Mouse (Mus musculus): ENCODE measurements at regions not wholly inside any gene's neighbourhood (a gene's known extent, or its start where the extent isn't known, plus 50 kb on each side); places are given as distances from the start of the nearest gene placed in this dataset.

- H3K27me3 ChIP-seq (ENCODE audit: control insufficient read depth, insufficient read depth, low read length) = no peaks in the 10 kb centered on the region
- H3K4me2 ChIP-seq (ENCODE audit: low read depth) = no peak overlapping the region
- no peak for TF ChIP-seq CTCF (IDR thresholded peaks at IDR 0.05; ENCODE audit: low read depth)
- no peak for TF ChIP-seq EP300 (IDR thresholded peaks at IDR 0.05; ENCODE audit: low read depth)
- DNase-seq (ENCODE audit: low read depth in 3 of 3, low spot score in 3 of 3) = no peak
- no peak for ATAC-seq (ENCODE audit: insufficient read depth)
- H3K9me3 ChIP-seq (ENCODE audit: control insufficient read depth, low read length) = no peaks in the 10 kb centered on the region
- no peak overlapping the region for H3K9ac ChIP-seq (replicated peaks)
- no peaks in the 10 kb centered on the region for H3K36me3 ChIP-seq (replicated peaks; ENCODE audit: control insufficient read depth, insufficient read depth, low read depth)
- H3K4me3 ChIP-seq (ENCODE audit: insufficient read depth in 1 of 2, low read depth in 2 of 2, low read length in 2 of 2) = no peak overlapping the region
- H3K4me1 ChIP-seq (replicated peaks; ENCODE audit: control insufficient read depth in 2 of 2, insufficient read depth in 2 of 2, low read length in 1 of 2) = no peaks in the 10 kb centered on the region
- no peak overlapping the region for H3K27ac ChIP-seq
- WGBS (ENCODE audit: insufficient replicate concordance) = 51% methylated on average over 4 of the region's 4 CpGs
Measured at GRCm38 (mm10) chr6:31201375-31201972, 197.1 kb upstream of the Mkln1 start.

- H3K36me3 ChIP-seq (replicated peaks; ENCODE audit: control insufficient read depth, insufficient read depth, low read depth) = no peaks in the 10 kb centered on the region
- no peak for DNase-seq (ENCODE audit: low read depth in 3 of 3, low spot score in 3 of 3)
- H3K9me3 ChIP-seq (ENCODE audit: control insufficient read depth, low read length) = no peaks in the 10 kb centered on the region
- H3K4me1 ChIP-seq (replicated peaks; ENCODE audit: control insufficient read depth in 2 of 2, insufficient read depth in 2 of 2, low read length in 1 of 2) = no peaks in the 10 kb centered on the region
- no peak overlapping the region for H3K4me2 ChIP-seq (ENCODE audit: low read depth)
- no peak overlapping the region for H3K4me3 ChIP-seq (ENCODE audit: insufficient read depth in 1 of 2, low read depth in 2 of 2, low read length in 2 of 2)
- ATAC-seq (ENCODE audit: insufficient read depth) = no peak
- no peak for TF ChIP-seq EP300 (IDR thresholded peaks at IDR 0.05; ENCODE audit: low read depth)
- TF ChIP-seq CTCF (IDR thresholded peaks at IDR 0.05; ENCODE audit: low read depth) = no peak
- no peak overlapping the region for H3K27ac ChIP-seq
- H3K27me3 ChIP-seq (ENCODE audit: control insufficient read depth, insufficient read depth, low read length) = no peaks in the 10 kb centered on the region
- no peak overlapping the region for H3K9ac ChIP-seq (replicated peaks)
Measured at GRCm38 (mm10) chr6:31202594-31202993, 195.9 kb upstream of the Mkln1 start.

DNA sequence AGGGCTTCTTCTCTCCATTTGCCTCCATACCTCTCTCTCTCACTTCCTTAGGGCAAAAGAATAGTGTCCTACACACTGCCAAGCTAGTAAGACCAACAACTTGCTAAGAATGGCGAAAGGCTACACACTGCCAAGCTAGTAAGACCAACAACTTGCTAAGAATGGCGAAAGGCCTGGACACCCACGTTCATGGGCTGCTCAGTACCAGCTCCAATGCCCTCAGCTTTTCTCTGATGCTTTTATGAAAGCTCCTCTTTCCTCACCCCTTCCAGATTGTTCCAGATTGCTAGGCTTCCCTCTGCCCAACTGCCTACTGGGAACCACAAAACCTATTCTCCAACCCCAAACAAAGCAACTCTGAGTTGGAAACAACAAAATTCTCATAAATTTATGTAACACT lies 194.1 kb upstream of the Mkln1 start:
- Histone ChIP-seq H3K27me3 (ENCODE audit: control insufficient read depth, insufficient read depth, low read length) (no peaks in the 10 kb centered on the region), H3K36me3 (replicated peaks; ENCODE audit: control insufficient read depth, insufficient read depth, low read depth) (no peaks in the 10 kb centered on the region), H3K27ac (no peak overlapping the region), H3K4me1 (replicated peaks; ENCODE audit: control insufficient read depth in 2 of 2, insufficient read depth in 2 of 2, low read length in 1 of 2) (no peaks in the 10 kb centered on the region), H3K9ac (replicated peaks) (no peak overlapping the region), H3K9me3 (ENCODE audit: control insufficient read depth, low read length) (no peaks in the 10 kb centered on the region), H3K4me2 (ENCODE audit: low read depth) (no peak overlapping the region), H3K4me3 (ENCODE audit: insufficient read depth in 1 of 2, low read depth in 2 of 2, low read length in 2 of 2) (no peak overlapping the region)
- TF ChIP-seq EP300 (IDR thresholded peaks at IDR 0.05; ENCODE audit: low read depth) = no peak
- TF ChIP-seq CTCF (IDR thresholded peaks at IDR 0.05; ENCODE audit: low read depth) = no peak
- WGBS (ENCODE audit: insufficient replicate concordance) = 73% methylated on average over 3 of the region's 3 CpGs
- ATAC-seq (ENCODE audit: insufficient read depth) = no peak
- DNase-seq (ENCODE audit: low read depth in 3 of 3, low spot score in 3 of 3) = no peak

- no peak for ATAC-seq (ENCODE audit: insufficient read depth)
- Histone ChIP-seq H3K4me3 (ENCODE audit: insufficient read depth in 1 of 2, low read depth in 2 of 2, low read length in 2 of 2) (no peak overlapping the region), H3K9me3 (ENCODE audit: control insufficient read depth, low read length) (no peaks in the 10 kb centered on the region), H3K9ac (replicated peaks) (no peak overlapping the region), H3K36me3 (replicated peaks; ENCODE audit: control insufficient read depth, insufficient read depth, low read depth) (no peaks in the 10 kb centered on the region), H3K4me1 (replicated peaks; ENCODE audit: control insufficient read depth in 2 of 2, insufficient read depth in 2 of 2, low read length in 1 of 2) (no peaks in the 10 kb centered on the region), H3K4me2 (ENCODE audit: low read depth) (no peak overlapping the region), H3K27me3 (ENCODE audit: control insufficient read depth, insufficient read depth, low read length) (no peaks in the 10 kb centered on the region), H3K27ac (no peak overlapping the region)
- TF ChIP-seq CTCF (IDR thresholded peaks at IDR 0.05; ENCODE audit: low read depth) (no peak), EP300 (IDR thresholded peaks at IDR 0.05; ENCODE audit: low read depth) (no peak)
- WGBS (ENCODE audit: insufficient replicate concordance) = 61% methylated on average over 4 of the region's 4 CpGs
- DNase-seq (ENCODE audit: low read depth in 3 of 3, low spot score in 3 of 3) = no peak
Measured at GRCm38 (mm10) chr6:31204839-31205238, 193.7 kb upstream of the Mkln1 start.

GRCm38 (mm10) chr6:31206106-31206505 lies 192.4 kb upstream of the Mkln1 start:
- no peaks in the 10 kb centered on the region for H3K27me3 ChIP-seq (ENCODE audit: control insufficient read depth, insufficient read depth, low read length)
- H3K27ac ChIP-seq = no peak overlapping the region
- H3K4me1 ChIP-seq (replicated peaks; ENCODE audit: control insufficient read depth in 2 of 2, insufficient read depth in 2 of 2, low read length in 1 of 2) = no peaks in the 10 kb centered on the region
- TF ChIP-seq CTCF (IDR thresholded peaks at IDR 0.05; ENCODE audit: low read depth) (no peak), EP300 (IDR thresholded peaks at IDR 0.05; ENCODE audit: low read depth) (no peak)
- 59% methylated on average over 7 of the region's 7 CpGs for WGBS (ENCODE audit: insufficient replicate concordance)
- no peak for ATAC-seq (ENCODE audit: insufficient read depth)
- H3K36me3 ChIP-seq (replicated peaks; ENCODE audit: control insufficient read depth, insufficient read depth, low read depth) = no peaks in the 10 kb centered on the region
- no peak for DNase-seq (ENCODE audit: low read depth in 3 of 3, low spot score in 3 of 3)
- no peak overlapping the region for H3K9ac ChIP-seq (replicated peaks)
- no peak overlapping the region for H3K4me3 ChIP-seq (ENCODE audit: insufficient read depth in 1 of 2, low read depth in 2 of 2, low read length in 2 of 2)
- H3K9me3 ChIP-seq (ENCODE audit: control insufficient read depth, low read length) = no peaks in the 10 kb centered on the region
- no peak overlapping the region for H3K4me2 ChIP-seq (ENCODE audit: low read depth)

All from liver, embryonic 14.5 days (tissue).